ENCODE assay signal across 8 mouse cellular contexts in genomic region chr19:5801432-5801964, GRCm38 (mm10). TPM values are rescaled to one million over a fixed set of nuclear protein-coding genes. Genes with fewer than 3 reads are reported as not detected.
A peak's percentile ranks its signal among the peaks of the same experiment; 100 is the strongest.
DNase-seq lines count a peak whose midpoint lies in the region; ATAC-seq and TF ChIP-seq lines count a peak whose summit lies in the region.

No protein-coding gene starts in this region.

- TF ChIP-seq CTCF in bone marrow, adult 2 months (IDR thresholded peaks at IDR 0.05; ENCODE audit: control insufficient read depth, insufficient read depth, low read length): no peak

- no peak for ATAC-seq in kidney, embryonic 16.5 days (ENCODE audit: low FRiP score, low TSS enrichment)
- ATAC-seq in hindbrain, embryonic 15.5 days (ENCODE audit: low FRiP score, low read depth): no peak

- H3K9me3 ChIP-seq in kidney, embryonic 16.5 days (ENCODE audit: low read length): no peaks in the 10 kb centered on the region
- no peaks in the 10 kb centered on the region for H3K9me3 ChIP-seq in hindbrain, embryonic 15.5 days

- no peaks in the 10 kb centered on the region for H3K27me3 ChIP-seq in kidney, embryonic 16.5 days (ENCODE audit: insufficient read depth, low read length)
- no peaks in the 10 kb centered on the region for H3K27me3 ChIP-seq in hindbrain, embryonic 15.5 days
- no peaks in the 10 kb centered on the region for H3K27me3 ChIP-seq in myocyte (ENCODE audit: control insufficient read depth, insufficient read depth, insufficient read length)

- H3K27ac ChIP-seq in kidney, embryonic 16.5 days (ENCODE audit: low read length): peak overlapping the region; percentile 91
- peak overlapping the region; percentile 87 for H3K27ac ChIP-seq in bone marrow, adult 2 months (ENCODE audit: control insufficient read depth, insufficient read depth, low read depth, low read length, poor library complexity)
- H3K27ac ChIP-seq in hindbrain, embryonic 15.5 days (replicated peaks): peak overlapping the region; percentile 100

- peaks cover 24% of the 10 kb centered on the region for H3K36me3 ChIP-seq in kidney, embryonic 16.5 days (ENCODE audit: insufficient read depth, low read length)
- H3K36me3 ChIP-seq in hindbrain, embryonic 15.5 days: peaks cover 19% of the 10 kb centered on the region
- peaks cover 36% of the 10 kb centered on the region for H3K36me3 ChIP-seq in myocyte (ENCODE audit: control insufficient read depth, insufficient read depth)

- H3K79me2 ChIP-seq in myocyte (ENCODE audit: control insufficient read depth, insufficient read depth): peaks cover 68% of the 10 kb centered on the region

- DNase-seq in kidney, adult 18-20 months: no peak
- DNase-seq in left cerebral cortex, postnatal 14 days (ENCODE audit: low spot score in 2 of 2): no peak
- no peak for DNase-seq in right cerebral cortex, adult 2 months (ENCODE audit: low spot score in 2 of 2)
- DNase-seq in ovary, adult 18-20 months (ENCODE audit: low spot score): no peak

- TF ChIP-seq POLR2A in bone marrow, adult 2 months (IDR thresholded peaks at IDR 0.05; ENCODE audit: borderline replicate concordance, control insufficient read depth, low read depth, low read length): no peak
- no peak for TF ChIP-seq POLR2A in myocyte (IDR thresholded peaks at IDR 0.05; ENCODE audit: insufficient read length, low read depth)

- WGBS in kidney, embryonic 16.5 days: 2% methylated on average over 3 of the region's 3 CpGs
- WGBS in bone marrow, adult 2 months: 0% methylated on average over 3 of the region's 3 CpGs
- 3% methylated on average over 3 of the region's 3 CpGs for WGBS in hindbrain, embryonic 15.5 days

- H3ac ChIP-seq in myocyte (ENCODE audit: control insufficient read depth, insufficient read length): peak overlapping the region; percentile 23

- peak overlapping the region; percentile 71 for H3K4me3 ChIP-seq in kidney, embryonic 16.5 days (ENCODE audit: low read length)
- H3K4me3 ChIP-seq in bone marrow, adult 2 months (replicated peaks; ENCODE audit: control insufficient read depth, low read depth, low read length): peak overlapping the region; percentile 81
- H3K4me3 ChIP-seq in hindbrain, embryonic 15.5 days: peak overlapping the region; percentile 93
- peak overlapping the region; percentile 100 for H3K4me3 ChIP-seq in myocyte

- peak overlapping the region; percentile 97 for H3K9ac ChIP-seq in kidney, embryonic 16.5 days (replicated peaks; ENCODE audit: low read length)
- H3K9ac ChIP-seq in hindbrain, embryonic 15.5 days: peak overlapping the region; percentile 98

- intact Hi-C loops in left cerebral cortex, postnatal 14 days (cut with DNase I): no loop called here

- H3K4me2 ChIP-seq in kidney, embryonic 16.5 days (replicated peaks; ENCODE audit: low read depth, low read length): peak overlapping the region; percentile 91
- H3K4me2 ChIP-seq in hindbrain, embryonic 15.5 days: peak overlapping the region; percentile 92
- H3K4me2 ChIP-seq in myocyte (ENCODE audit: low read depth): peak overlapping the region; percentile 30

- H3K4me1 ChIP-seq in kidney, embryonic 16.5 days (ENCODE audit: insufficient read depth, low read length): peaks cover 44% of the 10 kb centered on the region
- H3K4me1 ChIP-seq in bone marrow, adult 2 months (ENCODE audit: control insufficient read depth, insufficient read depth, low read length): no peaks in the 10 kb centered on the region; the same call in 1 of the 2 replicates
- H3K4me1 ChIP-seq in hindbrain, embryonic 15.5 days (replicated peaks): peaks cover 39% of the 10 kb centered on the region

TF ChIP-seq in myocyte, 11 proteins besides CTCF, POLR2A, EP300 and RAD21:
- no peak for TF ChIP-seq SRF (IDR thresholded peaks at IDR 0.05; ENCODE audit: control insufficient read depth, insufficient read length, low read depth)
- no peak for TF ChIP-seq TCF12 (IDR thresholded peaks at IDR 0.05; ENCODE audit: insufficient read depth, poor library complexity, severe bottlenecking)
- no peak for TF ChIP-seq REST (IDR thresholded peaks at IDR 0.05; ENCODE audit: insufficient read depth, insufficient read length)
- TF ChIP-seq TCF3 (IDR thresholded peaks at IDR 0.05; ENCODE audit: insufficient read length, low read depth): no peak
- TF ChIP-seq CEBPB (IDR thresholded peaks at IDR 0.05; ENCODE audit: insufficient read depth, poor library complexity, severe bottlenecking): no peak
- TF ChIP-seq E2F4 (IDR thresholded peaks at IDR 0.05; ENCODE audit: insufficient read depth): no peak
- TF ChIP-seq USF1 (IDR thresholded peaks at IDR 0.05; ENCODE audit: low read depth): no peak
- no peak for TF ChIP-seq MYOD1 (IDR thresholded peaks at IDR 0.05; ENCODE audit: control insufficient read depth in 1 of 3, insufficient read length in 2 of 3, low read depth in 2 of 3)

RNA-seq across cellular contexts. Expression of gene Scyl1, which starts 30.3 kb away (rescaled TPM):
- 82.9 and 85.3 TPM in 2 replicates for polyA plus RNA-seq in kidney, embryonic 16.5 days (2015; fragmentation: Nextera tagmentation; extraction: Ambion mirVana)
- 26.8 and 38.8 TPM in 2 replicates for polyA plus RNA-seq in bone marrow, adult 2 months (2011; ENCODE audit: insufficient read depth, insufficient read length, low replicate concordance, missing spikeins)
- 79.7 and 92.6 TPM in 2 replicates for polyA plus RNA-seq in hindbrain, embryonic 15.5 days (2015; fragmentation: Nextera tagmentation; extraction: Ambion mirVana)
- 73.5 TPM for polyA plus RNA-seq in myocyte (2012; fragmentation: generic; extraction: Trizol)
- total RNA-seq in left cerebral cortex, postnatal 14 days (2021): 10 to 100 TPM; 77.7 to 79.5 TPM

Comparison
In these comparisons a context has a peak if more than half of its experiments do, and no peak if none do; other contexts are left out.
1. H3K4me2 ChIP-seq: peak in every context shown above with its lines; median percentile 92 in hindbrain, embryonic 15.5 days; 91 in kidney, embryonic 16.5 days; 30 in myocyte.